Mouse (Mus musculus): Measurements from ENCODE around the gene Htra3.
A peak's percentile ranks its signal among the peaks of the same experiment; 100 is the strongest.

Htra3 gene

DNA sequence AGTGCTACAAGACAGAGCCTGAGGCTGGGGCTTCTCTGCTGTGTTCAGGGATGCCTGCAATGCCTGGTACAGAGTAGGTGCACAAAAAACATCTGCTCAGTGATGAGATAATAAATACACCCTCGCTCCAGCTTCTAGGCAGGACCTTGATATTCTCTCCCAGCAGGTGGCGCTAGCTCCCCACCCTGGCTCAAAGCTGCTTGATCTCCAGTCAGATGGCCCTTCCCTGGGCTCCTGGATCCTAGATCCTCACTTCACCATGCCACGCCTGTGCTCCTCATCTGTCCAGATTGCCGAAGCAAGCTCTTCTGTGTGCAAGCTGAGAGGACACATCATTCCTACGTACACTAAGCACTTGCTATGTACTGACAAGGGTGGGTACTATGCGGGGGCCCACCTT, 21.5 kb upstream of the Htra3 start:
- DNase-seq (ENCODE audit: extremely low spot score, low read depth, low spot score): peak; percentile 30

DNA sequence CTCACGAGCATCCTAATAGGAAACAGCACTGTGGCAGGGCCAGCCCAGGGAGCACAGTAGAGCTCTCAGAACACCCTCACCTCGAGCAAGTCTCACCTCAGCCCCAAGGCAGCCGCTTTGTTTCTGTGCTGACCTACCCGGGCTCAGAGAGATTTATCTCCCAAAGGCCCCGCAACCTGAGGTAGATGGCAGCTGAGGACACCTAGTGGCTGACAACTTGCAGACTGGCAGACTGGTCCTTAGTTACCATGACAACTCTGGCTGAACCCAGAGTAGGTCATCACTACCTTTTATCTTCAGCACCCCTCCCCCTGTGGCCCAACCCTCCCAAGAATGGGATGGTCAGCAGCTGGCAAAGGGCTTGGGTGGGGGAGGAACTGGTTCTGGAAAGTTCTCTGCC, 16.2 kb upstream of the Htra3 start:
- DNase-seq (ENCODE audit: extremely low spot score, low read depth, low spot score): no peak

DNA sequence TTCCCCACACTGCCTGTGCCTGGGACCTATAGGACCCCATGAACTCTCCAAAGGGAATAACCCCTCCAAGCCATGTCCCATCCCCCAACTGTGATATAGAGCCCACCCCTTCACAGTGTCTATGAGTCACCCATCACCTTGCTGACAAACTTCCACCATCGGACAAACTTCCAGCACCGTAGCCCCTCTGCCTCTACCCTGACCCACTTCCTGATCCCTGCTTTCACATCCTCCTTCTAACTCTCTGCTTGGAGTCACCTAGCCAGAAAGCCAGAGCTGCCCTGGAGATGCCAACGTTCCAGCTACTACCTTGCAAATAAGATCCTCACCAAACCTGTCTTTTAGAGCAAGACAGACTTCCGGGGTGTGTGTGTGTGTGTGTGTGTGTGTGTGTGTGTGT, 14.1 kb upstream of the Htra3 start:
- no peak for DNase-seq (ENCODE audit: extremely low spot score, low read depth, low spot score)

DNA sequence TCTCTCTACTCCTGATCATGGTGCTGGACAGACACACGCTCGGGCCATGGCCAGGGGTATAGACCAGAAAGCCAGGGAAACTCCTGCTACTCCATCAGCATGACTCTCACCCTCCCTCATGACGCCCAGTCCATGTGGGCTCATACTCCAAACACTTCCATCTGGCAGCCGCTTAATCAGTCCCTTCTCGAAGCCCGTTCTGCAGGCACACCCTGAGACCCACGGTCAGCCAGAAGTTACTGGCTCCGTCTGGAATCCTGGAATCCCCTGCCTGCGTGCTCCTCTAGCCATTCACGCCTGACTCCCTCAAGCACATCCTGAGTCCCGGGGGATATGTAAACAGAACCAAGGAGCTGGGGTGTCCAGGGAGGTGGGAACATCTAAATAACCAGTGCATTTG, 11.7 kb upstream of the Htra3 start:
- no peak for DNase-seq (ENCODE audit: extremely low spot score, low read depth, low spot score)

DNA sequence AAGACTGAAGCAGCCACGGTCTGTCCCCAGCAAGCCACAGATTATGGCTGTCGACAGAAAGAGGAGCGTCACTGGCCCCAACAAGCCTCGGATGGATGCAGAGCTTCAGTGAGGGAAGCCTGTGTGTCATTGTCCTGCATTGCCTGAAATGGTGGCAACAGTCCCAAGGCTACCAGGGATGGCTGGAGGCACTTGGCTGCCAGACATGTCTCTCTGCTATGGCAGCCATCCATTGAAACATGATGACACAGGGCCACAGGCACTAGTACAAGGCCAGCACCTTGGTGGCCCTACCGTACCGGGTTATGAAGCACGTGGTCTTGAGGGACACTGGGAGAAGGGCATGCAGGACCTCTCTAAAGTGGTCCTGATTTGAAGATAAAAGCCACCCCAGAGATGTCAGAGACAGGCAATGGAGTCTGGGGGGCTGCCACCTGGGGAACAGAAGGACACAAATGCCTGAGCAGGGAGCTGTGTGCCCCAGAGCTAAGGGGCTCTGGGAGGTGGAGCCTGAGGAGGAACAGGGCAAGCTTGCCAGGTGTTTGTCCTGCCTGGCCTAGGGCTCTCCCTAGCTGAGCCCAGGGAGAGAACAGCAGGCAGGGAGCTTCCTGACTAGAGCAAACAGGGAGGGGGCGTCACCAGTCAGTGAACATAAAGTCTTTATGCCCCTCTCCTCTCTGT, 11.0 kb upstream of the Htra3 start:
- no peak for DNase-seq (ENCODE audit: extremely low spot score, low read depth, low spot score)

DNA sequence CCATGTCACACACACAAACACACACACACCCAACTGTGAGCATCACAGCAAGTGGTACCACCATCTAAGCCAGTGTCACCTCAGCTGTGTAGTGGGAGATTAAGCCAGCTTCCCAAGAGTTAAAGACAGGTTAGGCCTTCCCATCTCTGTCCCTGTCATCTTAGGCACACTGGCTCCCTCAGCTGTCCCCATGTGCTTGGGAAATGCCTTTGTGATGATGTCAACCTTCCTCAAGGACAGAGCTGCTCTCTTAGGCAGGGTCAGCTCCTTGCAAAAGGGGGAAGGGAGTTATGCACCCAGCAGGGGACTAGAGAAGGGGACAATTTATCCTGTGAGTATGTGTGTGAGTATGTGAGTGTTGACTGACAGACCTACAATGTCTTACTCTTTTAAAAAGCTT, 9.8 kb upstream of the Htra3 start:
- DNase-seq (ENCODE audit: extremely low spot score, low read depth, low spot score): no peak

DNA sequence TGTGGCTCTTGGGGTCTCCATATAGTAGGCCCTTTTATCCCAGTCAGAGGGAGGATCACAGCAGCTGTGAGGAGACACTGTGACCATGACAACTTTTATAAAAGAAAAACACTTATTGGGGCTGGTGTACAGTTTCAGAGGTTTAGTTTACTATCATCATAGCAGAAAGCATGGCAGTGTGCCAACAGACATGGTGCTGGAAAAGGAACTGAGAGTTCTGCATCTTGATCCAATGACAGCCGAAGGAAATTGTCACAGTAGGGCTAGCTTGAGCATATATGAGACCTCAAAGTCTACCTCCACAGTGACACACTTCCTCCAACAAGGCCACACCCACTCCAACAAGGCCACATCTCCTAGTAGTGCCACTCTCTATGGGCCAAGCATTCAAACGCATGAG, 9.3 kb upstream of the Htra3 start:
- DNase-seq (ENCODE audit: extremely low spot score, low read depth, low spot score): no peak

DNA sequence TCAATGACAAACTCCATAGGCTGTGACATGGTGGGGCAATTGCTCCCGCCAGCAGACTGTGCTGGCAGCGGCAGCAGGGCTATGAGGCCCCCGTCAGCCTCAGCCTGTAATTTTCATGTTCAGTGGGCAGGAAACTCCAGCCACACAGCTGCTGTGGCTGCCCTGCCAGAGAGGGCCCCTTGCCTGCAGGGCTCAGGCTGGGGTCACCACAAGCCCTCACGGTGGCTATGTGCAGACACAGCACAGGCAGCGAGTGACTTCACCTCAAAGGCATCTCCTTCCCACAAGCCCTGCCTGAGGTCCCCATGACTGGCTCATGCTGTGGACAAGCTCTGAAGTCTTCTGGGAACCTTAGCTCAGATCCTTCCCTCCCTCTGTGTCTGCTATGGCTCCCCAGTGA, 7.5 kb upstream of the Htra3 start:
- no peak for DNase-seq (ENCODE audit: extremely low spot score, low read depth, low spot score)

DNA sequence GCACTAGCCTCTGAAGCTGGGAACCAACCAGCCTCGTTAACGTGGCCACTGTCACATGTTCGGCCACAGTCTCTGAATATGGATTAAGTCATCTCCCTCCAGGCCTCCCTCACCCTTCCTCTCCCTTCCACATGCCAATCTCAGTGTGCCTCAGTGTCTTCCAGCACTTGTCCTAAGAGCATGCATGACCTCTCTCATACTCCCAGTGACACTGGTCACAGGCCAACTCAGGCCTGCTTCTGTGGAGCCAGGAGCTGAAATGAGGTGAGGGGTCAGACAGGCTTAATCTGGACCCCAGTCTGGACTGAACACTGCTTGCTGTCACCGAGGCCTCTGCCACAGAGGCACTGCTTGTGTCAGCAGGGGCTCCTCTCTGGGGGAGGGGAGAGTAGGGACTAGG, 6.8 kb upstream of the Htra3 start:
- DNase-seq (ENCODE audit: extremely low spot score, low read depth, low spot score): no peak

DNA sequence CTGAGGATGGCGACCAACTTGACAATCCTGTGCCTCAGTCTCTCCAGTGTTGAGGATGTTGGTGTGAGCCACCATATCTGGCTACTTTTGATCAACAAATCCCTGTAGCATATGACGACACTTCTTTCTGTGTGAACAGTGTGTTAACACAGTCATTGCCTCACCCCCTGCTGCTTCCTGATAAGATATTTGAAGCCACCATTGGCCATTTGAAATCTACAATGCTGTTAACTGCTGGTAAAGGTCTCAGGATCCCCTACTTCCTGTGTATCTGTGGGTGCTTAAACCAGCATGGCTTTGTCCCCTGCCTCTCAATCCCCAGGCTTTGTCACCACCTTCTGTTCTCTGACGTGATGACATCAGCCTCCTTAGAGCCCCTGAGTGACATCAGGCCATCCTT, 5.5 kb upstream of the Htra3 start:
- DNase-seq (ENCODE audit: extremely low spot score, low read depth, low spot score): no peak

DNA sequence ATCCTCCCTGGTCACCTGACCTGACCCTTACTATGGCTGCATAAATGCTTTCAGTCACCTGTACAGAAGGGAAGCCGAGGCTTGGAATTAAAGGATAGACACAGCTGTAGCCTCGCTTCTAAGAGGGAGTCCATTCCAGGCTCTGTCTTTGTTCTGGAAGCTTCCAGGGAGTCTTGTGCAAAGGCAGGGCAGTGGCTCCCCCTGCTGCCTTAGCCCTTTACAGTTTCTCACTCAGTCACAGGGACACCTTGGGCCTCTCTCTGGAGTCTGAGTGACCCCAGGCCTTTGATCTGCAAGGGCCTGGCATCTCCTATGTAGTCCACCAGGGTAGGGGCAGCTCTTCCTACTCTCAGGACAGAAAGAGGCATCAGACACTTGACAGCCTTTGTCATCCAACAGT, 1.4 kb upstream of the Htra3 start:
- DNase-seq (ENCODE audit: extremely low spot score, low read depth, low spot score): no peak

DNA sequence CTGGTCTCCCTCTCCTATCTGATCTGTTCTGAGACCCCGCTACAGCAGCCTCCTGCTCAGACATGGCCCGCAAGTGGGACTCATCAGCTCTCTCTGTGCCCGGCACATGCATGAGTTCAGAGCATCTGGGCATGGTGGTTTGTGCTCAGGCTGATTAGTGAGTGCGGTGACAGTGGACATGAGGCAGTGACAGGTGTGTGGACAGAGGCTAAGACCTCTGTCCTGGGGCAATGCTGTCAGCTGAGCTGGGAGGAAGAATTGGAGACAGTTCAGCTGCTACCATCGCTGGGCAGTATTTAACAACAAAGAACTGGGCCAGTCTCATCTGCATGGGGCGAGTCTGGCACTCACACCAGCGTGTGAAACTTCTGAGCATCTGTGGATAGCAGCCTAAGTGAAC, 2.6 kb downstream of the Htra3 start:
- DNase-seq (ENCODE audit: extremely low spot score, low read depth, low spot score): no peak

DNA sequence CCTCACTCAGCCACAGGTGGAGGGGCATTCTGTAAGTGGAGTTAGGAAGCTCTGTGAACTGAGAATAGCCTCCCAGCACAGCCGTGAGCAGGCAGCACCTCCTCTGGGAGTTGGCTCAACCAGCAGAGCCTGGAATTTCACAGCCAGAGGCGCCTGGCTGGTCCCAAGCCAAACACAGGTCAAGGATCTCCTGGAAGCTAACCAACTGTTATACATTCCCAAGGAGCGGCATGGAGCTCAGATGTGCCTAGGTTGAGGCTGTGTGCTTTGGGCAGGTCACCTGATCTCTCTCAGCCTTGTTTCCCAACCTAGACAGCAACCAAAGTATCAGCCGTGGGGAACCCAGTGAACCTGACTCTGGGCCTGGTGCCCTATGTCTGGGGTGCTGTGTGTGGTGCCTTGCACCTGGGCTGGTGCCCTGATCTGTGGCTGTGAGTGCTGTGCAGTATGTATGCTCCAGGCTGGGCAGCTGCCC, 5.5 kb downstream of the Htra3 start:
- DNase-seq (ENCODE audit: extremely low spot score, low read depth, low spot score): no peak

DNA sequence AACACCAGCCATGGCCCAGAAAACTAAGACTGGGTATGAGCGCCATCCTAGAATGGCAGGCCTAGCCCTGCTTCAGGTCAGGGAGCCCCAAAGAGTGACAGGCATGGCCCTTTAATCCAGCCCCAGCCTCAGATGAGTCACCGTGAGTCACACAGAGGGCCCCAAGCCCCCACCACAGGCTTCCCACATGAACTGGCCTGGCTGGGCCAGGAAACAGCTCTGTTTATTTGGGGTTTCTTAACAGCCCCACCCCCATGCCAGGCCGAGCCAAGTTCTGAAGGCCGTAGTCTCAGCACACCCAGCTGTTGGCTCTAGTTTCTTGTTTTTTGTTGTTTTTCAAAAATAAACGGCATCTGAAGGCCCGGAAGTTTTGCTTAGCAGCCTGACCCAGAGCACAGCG, 6.5 kb downstream of the Htra3 start:
- no peak for DNase-seq (ENCODE audit: extremely low spot score, low read depth, low spot score)

DNA sequence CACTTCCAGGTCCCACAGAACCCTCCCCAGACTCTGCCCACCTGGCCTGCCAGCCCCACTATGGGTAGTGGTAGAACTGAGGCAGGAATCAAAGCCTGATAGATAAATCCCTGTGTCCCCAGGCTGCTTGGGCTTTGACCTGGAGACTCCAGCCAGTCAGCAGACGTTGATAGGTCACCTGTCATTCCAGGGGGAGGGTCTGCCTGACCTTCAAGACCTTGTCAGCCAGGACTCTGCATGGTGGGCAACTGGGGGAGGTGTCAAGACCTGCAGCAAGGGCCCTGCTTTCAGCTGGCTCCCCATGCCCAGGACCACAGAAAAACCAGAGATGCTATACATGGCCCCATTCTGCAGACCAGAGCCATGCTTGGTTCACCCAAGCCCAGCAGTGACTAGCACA, 7.0 kb downstream of the Htra3 start:
- DNase-seq (ENCODE audit: extremely low spot score, low read depth, low spot score): no peak

DNA sequence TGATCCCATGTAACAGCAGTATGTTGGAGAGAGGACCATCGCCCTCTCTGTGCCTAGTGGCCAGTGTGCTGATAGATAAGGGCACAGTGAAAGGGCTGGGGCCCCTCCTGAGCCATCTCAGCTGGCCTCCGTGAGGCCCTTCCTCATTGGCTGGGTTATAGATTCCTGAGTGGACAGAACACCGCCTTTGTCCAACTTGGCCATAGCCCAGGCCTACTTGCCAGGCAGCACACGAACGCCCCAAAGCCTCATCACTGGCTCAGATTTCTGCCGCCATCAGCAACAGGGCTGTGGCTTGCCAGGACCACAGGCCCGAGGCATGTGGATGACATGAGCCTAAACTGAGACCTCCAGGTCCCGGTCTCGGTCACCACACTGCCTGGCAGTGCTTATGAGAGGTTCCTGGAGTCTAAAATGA, 8.1 kb downstream of the Htra3 start:
- DNase-seq (ENCODE audit: extremely low spot score, low read depth, low spot score): no peak

DNA sequence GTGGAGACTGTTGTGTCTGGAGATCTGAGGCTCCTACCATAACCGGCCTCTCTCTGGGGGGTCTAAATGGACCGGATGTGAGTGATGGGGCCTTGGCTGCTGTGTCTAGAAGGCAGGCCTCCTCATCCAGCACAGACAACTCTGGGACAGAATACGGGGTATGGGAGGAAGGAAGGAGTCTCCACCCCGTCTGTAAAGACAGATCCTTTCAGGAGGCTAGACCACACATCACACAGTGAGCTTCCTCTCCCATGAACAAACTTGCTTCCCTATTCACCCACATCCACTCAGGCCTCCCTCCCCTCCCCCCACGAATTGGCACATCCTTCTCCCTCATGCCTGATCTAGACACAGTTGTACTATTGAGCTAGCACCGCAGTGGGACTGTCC, 9.2 kb downstream of the Htra3 start:
- DNase-seq (ENCODE audit: extremely low spot score, low read depth, low spot score): no peak

DNA sequence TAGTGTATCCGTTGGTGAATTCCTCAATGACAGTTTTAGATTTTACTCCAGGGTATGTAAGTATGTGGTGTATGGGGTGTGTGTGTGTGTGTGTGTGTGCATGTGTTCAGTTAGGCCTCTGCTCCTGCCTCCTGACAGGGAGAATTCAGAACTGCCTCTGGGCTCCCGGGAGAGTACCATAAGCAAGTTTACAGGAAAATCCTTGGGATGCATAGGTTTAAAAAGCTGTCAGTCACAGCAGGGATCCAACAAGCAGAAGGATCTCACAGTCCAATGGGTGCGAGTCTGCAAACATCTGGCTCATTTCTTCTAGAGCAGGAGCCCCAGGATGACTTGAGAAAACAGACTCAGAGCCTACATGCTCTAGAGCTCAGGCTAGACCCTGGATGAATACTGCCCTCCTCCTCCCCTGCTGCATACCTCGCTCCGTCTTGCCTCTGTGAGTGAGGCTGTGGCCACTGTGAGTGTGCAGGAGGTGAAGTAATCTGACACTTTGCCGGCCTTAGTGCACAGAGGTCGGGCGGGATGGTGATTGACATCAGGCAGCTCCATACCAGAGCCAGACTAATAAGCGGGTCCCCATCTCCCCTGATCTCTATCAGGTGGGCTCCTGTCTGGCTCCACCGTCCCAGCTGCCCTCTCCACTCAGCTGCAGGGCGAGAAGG, 9.7 kb downstream of the Htra3 start:
- DNase-seq (ENCODE audit: extremely low spot score, low read depth, low spot score): peak; percentile 8

DNA sequence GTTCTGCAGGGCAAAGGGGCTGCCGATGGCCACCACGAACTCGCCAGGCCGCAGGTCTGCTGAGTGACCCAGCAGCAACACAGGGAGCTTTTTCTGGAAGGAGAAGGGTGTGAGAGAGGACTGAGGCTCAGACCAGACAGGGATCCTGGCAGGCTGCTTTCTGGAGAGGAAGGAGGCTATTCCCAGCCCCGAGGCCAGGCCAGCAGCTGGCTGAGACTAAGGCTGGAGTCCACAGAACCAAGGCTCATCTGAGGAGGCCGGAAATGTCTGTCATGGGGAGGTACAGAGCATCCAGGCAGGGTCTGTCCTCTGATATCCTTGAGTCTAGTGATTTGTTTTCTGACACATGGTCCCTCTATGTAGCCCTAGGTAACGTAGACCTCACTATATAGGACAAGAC, 13.4 kb downstream of the Htra3 start:
- no peak for DNase-seq (ENCODE audit: extremely low spot score, low read depth, low spot score)

DNA sequence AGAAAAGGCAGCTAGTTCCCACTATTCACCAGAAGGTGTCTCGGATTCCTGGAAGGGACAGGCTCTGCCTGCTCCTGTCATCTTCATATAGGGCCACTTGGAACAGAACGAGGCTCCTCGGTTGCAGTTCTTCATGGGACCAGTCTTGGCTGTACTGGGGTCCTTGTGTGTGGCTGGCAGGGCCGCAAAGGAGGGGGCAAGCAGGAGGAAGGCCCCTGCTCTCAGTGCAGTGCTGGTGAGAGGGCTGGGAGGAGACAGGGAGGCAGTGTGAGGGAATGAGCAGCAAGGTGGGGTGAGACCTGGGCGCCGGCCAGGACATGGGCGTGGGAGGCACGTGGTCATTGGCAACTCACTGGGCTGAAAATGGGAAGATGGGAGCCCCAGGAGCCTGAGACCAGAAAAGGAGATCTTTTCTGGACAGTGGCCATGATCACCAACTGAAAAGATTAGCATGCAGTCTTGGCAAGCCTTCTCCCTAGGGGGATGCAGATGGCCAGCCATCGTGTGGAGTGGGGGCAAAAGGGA, 17.5 kb downstream of the Htra3 start:
- no peak for DNase-seq (ENCODE audit: extremely low spot score, low read depth, low spot score)

DNA sequence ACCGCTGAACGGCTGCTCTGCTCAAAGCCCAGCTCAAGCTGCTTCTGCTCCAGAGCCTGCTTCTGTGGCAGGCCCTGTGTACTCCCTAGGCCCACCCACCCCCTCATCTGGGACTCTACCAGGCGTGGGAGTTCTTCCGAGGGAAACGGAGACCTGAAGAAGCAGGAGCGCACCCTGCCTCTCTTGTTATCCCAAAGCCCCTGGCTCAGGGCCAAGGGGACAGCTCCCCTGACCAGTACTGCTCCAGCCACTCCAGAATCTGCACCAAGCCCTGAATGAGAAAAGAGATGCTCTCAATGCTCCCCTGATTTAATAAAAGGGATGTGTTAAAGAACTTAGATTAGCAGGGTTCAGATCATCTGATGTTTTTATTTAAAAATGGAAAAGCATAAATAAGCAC, 18.4 kb downstream of the Htra3 start:
- no peak for DNase-seq (ENCODE audit: extremely low spot score, low read depth, low spot score)

DNA sequence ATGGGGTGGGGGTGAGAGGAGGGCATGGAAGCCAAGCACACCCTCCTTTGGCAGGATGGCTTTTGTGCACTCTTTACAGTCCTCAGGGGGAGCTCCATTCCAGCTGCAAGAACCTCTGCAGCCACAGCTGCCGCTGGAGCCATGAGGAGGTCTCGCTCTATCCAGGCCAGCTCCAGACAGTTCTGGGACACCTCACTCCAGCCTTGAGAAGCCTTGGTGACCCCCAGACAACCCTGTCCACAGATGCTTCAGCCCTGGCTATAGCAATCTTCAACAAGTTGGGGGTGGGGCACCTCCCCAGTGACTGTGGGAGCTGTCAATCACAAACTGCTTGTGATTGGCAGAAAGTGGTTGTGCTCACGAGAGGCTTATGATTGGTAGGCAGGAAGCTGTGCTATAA, 20.1 kb downstream of the Htra3 start:
- DNase-seq (ENCODE audit: extremely low spot score, low read depth, low spot score): no peak

Data from hindlimb bud, embryonic 11.5 days (tissue).